Mouse (Mus musculus) adrenal gland, postnatal 0 days (tissue): ENCODE data around the gene Pkdrej. TPM values are rescaled to one million over a fixed set of nuclear protein-coding genes. Genes with fewer than 3 reads are reported as not detected.

Experiments used
- polyA plus RNA-seq: library from polyadenylated mRNA; unstranded; fragments of >200 nt; fragmentation: Nextera tagmentation; extraction: Ambion mirVana; gene quantifications from 2 replicates; pipeline ENCODE4 v1.2.1, GENCODE M21; 2015

The Pkdrej gene
- polyA plus RNA-seq = 0.05 and 0.07 TPM in 2 replicates

DNA sequence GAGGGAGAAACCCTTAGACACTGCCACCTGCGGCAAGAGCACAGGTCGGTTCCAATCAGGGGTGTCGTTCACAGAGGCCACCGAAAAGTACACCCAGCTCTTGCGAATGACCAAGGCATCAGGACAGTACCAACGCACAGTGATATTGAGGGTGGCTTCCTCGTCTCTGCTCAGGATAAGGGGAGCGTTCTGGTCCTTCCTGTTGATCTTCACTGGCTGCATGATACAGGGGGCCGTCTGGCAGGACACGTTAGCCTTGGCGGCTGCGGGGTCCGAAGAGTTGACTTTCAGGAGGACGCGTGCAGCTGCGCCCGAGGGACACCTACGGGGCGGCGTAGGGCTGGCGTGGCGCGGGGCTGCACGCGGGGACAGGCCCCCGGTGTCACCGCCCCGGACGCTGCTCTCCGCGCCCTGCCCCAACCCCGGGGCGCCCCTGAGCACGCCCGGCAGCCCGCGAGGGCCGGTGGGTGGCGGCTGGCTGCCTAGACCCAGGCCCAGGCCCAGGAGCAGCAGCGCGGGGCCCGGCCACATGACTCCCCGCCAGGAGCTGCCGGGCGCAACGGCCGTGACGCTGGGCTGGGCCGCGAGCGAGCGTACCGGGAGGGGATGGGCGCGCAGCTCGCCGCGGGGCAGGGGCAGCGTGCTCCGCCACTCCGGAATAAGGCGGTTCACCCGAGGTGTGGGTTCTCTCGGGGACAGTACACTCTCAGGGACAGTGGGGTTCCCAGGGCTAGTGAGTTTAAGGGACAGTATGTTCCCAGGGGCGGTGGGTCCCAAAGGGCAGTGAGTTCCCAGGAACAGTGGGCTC lies at the start of gene Pkdrej:
Gene Pkdrej, minus strand, starts transcription at position 532 of the 808 bp plus-strand sequence.

DNA sequence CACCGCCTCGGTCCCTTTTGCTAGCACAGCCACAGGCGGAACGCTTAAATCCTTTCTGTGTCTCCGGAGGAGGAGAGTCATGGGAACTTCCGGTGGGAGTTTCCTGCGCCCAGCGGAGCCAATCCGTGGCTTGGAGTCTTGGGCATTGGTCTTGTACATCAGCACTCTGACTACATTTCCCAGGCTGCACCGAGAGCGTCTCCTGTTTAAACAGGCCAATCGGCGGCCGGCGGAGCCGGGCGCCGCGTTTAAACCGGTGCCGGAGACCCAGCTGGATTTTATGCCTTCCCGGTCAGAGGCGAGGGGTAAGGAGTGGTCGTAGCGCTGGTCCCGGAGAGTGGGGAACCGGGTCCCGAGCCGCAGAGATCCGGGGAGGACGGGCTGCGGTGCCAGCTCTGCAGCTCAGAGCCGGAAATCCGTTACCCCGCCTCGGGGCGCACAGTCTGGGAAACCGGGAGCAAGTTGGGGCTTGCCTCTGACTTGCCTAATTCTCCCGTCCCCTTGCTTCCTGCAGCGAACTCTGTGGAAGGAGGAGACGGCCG lies 38.0 kb upstream of the Pkdrej start, which contains the start of gene Gtse1:
Gene Gtse1, plus strand, starts transcription at position 256 of the 542 bp plus-strand sequence.

DNA sequence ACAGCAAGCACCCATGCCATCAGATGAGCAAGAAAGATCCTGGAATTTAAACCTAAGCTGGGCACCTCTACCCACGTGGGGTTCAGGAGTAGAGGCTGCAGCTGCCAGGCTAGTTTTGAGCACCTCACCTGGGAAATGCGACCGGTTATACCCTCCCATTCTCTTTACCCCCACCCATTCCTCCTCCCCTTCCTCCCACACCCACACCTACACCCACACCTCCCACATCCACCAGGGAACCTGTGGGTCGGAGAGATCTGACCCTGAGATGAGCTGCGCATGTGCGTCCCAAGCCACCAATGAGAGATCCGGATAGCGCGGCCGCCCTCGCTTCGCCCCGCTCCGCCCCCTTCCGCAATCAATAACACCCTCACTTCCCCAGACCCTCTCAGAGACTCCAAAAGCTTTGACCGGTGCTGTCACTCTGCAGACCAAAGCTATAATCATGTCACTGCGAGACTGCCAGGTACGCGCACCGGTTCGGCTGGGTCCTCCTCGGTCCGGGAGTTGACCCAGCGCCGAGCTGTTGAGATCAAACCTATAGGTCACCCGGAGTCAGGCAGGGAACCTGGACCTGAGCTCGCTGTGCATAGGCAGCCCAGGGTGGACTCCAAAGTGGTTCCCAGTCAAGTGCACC lies 10.5 kb upstream of the Pkdrej start, which contains the start of gene Ttc38:
Gene Ttc38, plus strand, starts transcription at position 353 of the 637 bp plus-strand sequence.

DNA sequence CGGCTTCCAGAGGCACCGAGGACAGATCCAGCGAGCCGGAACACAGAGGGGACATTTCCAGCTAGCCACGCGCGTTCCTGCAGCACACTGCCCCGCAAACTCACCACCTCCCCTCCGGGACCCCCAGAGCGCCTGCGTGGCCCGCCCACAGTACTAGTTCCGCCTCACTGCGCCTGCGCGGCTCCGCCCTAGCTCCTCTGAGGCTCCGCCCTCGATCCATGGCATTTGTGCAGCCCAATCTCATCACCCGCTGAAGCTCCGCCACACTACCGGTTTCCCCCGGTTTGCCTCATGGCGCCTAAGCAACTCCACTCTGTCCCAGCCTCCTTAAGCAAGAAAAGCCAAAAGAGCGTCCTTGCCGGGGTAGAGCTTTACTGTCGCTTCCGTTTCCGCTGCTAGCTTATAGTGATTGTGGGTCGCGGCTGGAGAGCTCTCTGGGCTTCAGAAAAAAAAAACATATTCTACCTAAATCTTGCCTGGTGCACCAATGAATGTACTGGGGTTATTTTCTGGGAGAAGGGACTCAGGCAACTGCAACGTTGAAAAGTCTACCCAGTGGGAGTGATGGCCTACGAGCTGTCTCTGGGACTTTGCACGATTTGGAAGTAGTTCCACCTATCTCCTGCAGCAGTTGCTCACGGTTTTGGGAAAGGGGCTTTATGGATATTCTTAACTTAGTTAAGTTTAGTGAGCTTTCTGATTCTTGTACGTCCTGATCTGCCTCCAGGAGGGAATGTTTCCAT lies 9.8 kb downstream of the Pkdrej start, which contains the start of gene Cdpf1:
Gene Cdpf1, minus strand, starts transcription at position 163 of the 743 bp plus-strand sequence.

Other genes with a start within 250 kb of the Pkdrej start
- gene Wnt7b, start 239.3 kb downstream of the Pkdrej start, polyA plus RNA-seq = 0.41 and 0.72 TPM in 2 replicates
- 9.6 and 12.3 TPM in 2 replicates for gene Ppara, start 86.8 kb downstream of the Pkdrej start, polyA plus RNA-seq
- 47.7 and 58.1 TPM in 2 replicates for gene Cdpf1, start 10.0 kb downstream of the Pkdrej start, polyA plus RNA-seq
- 6.8 and 10.6 TPM in 2 replicates for gene Ttc38, start 10.6 kb upstream of the Pkdrej start, polyA plus RNA-seq
- gene Gtse1, start 38.0 kb upstream of the Pkdrej start, polyA plus RNA-seq = 4.7 and 5.7 TPM in 2 replicates
- gene Trmu, start 57.6 kb upstream of the Pkdrej start, polyA plus RNA-seq = 18.0 and 30.0 TPM in 2 replicates
- gene Celsr1, start 212.0 kb upstream of the Pkdrej start, polyA plus RNA-seq = 0.44 and 0.51 TPM in 2 replicates
- 10.5 and 12.2 TPM in 2 replicates for gene Gramd4, start 236.0 kb upstream of the Pkdrej start, polyA plus RNA-seq